Mouse (Mus musculus): ENCODE data around the gene Ppp1r14d. TPM values are rescaled to one million over a fixed set of nuclear protein-coding genes. Genes with fewer than 3 reads are reported as not detected.
A peak's percentile ranks its signal among the peaks of the same experiment; 100 is the strongest.

Ppp1r14d gene
- polyA plus RNA-seq (2012; ENCODE audit: insufficient read depth, low replicate concordance), result not detected in 2 replicates

DNA sequence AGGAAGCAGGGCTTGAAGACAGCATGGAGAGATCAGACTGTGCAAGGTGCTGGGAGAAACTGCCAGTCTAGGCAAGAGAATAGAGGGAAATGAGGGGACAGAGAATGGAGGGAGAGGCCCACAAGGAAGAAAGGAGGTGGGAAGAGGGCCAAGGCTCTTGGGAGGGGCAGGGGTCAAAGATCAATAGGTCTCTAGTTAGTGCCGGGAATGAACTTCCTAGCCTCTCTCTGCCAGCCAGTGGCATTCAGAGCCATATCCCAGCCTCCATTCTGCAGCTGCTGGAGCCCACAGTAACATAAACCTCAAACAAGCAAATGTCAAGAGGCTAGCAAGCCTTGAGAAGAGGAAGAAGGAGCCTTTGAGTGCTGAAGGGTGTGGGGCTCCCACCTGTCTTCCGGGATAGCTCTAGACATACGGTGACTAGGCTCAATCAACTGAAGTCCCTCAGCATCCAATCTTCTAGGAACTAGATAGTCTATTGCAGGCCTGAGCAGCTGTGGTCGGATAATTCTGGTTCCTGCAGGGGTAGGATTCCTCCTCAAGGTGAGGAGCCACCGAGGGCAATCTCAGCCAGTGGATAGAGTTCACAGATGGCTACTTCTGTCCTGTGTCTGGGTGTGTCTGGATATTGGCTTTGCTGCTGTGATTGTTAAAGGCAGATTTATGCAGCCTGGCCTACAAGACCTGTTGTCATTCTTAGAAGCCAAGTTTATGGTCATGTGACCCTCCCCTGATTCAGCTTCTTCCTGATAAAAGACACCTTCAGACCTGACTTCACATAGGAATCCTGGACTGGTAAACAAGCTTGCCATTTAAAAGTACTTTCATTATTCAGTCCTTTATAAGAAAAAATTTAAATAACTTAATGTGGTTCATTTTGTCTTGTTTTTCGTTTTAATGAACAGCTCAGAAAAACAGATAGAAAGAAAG is at the start of gene Ppp1r14d:
Gene Ppp1r14d (minus strand): TSS at position 132 of the 930 bp plus-strand sequence.
- no peak for TF ChIP-seq FLI1 (IDR thresholded peaks at IDR 0.05; ENCODE audit: low read length)
- TF ChIP-seq GATA1 (IDR thresholded peaks at IDR 0.05; ENCODE audit: borderline replicate concordance, low read length), result no peak
- no peaks in the 10 kb centered on the region for H3K4me1 ChIP-seq
- no peak within 1 kb of the TSS for H3K4me3 ChIP-seq (replicated peaks)
- no peaks in the 10 kb centered on the region for H3K36me3 ChIP-seq (replicated peaks; ENCODE audit: low read length)
- peaks cover 59% of the 10 kb centered on the region for H3K27me3 ChIP-seq (replicated peaks)
- H3K9me3 ChIP-seq, result peaks cover 7% of the 10 kb centered on the region; the same call in 1 of the 2 replicates

DNA sequence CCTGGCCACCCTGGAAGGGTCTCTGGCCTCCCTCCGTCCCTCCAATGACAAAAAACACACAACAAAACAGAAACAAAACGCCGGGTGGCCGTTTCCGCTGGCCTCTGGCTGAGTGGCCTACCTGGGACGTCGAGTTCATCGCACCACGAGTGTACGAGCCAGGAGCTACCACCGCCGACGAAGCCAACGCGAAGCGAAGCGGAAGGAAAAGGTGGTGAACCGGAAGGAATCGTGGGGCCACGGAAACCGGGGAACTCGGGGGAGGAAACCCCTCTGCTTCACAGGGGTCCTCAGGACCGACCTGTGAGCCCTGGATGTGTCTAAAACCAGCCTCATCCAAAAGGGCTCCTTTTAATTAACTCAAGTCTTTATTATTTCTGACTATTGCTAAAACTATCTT is 48.1 kb upstream of the Ppp1r14d start:
- Histone ChIP-seq H3K4me1 (peaks cover 16% of the 10 kb centered on the region; the same call in 1 of the 2 replicates), H3K9me3 (no peaks in the 10 kb centered on the region), H3K27me3 (replicated peaks) (peaks cover 4% of the 10 kb centered on the region), H3K4me3 (replicated peaks) (no peak overlapping the region), H3K36me3 (replicated peaks; ENCODE audit: low read length) (no peaks in the 10 kb centered on the region)
- TF ChIP-seq FLI1 (IDR thresholded peaks at IDR 0.05; ENCODE audit: low read length), result no peak
- TF ChIP-seq GATA1 (IDR thresholded peaks at IDR 0.05; ENCODE audit: borderline replicate concordance, low read length), result no peak

DNA sequence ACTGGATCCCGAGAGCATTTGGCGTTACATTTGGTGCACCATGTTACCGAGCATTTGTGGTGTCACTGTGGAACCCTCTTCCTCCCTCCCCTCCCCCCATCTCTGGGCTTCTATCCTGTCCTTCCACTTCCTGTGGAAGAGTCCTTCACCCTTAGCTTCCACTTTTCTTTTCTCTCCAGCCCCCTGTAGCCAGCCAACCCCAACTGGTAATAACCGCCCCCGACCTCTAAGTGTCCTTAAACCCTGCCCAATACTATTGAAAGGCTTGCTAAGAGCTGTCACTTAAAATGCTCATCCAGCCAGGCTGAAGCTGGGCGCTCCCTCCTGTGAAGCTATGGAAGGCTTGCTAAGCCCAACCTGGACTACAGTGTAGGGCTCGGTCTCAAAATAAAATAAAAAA is 47.2 kb upstream of the Ppp1r14d start:
- H3K4me1 ChIP-seq, result peaks cover 16% of the 10 kb centered on the region; the same call in 1 of the 2 replicates
- TF ChIP-seq GATA1 (IDR thresholded peaks at IDR 0.05; ENCODE audit: borderline replicate concordance, low read length), result no peak
- TF ChIP-seq FLI1 (IDR thresholded peaks at IDR 0.05; ENCODE audit: low read length), result no peak
- H3K9me3 ChIP-seq, result no peaks in the 10 kb centered on the region
- H3K4me3 ChIP-seq (replicated peaks), result peak overlapping the region; percentile 53
- no peaks in the 10 kb centered on the region for H3K36me3 ChIP-seq (replicated peaks; ENCODE audit: low read length)
- H3K27me3 ChIP-seq (replicated peaks), result peaks cover 4% of the 10 kb centered on the region

GRCm38 (mm10) chr2:119274126-119274525 is 44.4 kb upstream of the Ppp1r14d start:
- Histone ChIP-seq H3K36me3 (replicated peaks; ENCODE audit: low read length) (no peaks in the 10 kb centered on the region), H3K4me3 (replicated peaks) (no peak overlapping the region), H3K4me1 (peaks cover 31% of the 10 kb centered on the region), H3K27me3 (replicated peaks) (peaks cover 27% of the 10 kb centered on the region), H3K9me3 (no peaks in the 10 kb centered on the region)
- TF ChIP-seq GATA1 (IDR thresholded peaks at IDR 0.05; ENCODE audit: borderline replicate concordance, low read length) (no peak), FLI1 (IDR thresholded peaks at IDR 0.05; ENCODE audit: low read length) (no peak)

- Histone ChIP-seq H3K36me3 (replicated peaks; ENCODE audit: low read length) (no peaks in the 10 kb centered on the region), H3K27me3 (replicated peaks) (peaks cover 42% of the 10 kb centered on the region), H3K4me3 (replicated peaks) (peak within 1 kb of the TSS; percentile 94), H3K4me1 (peaks cover 31% of the 10 kb centered on the region), H3K9me3 (no peaks in the 10 kb centered on the region)
- TF ChIP-seq GATA1 (IDR thresholded peaks at IDR 0.05; ENCODE audit: borderline replicate concordance, low read length) (no peak), FLI1 (IDR thresholded peaks at IDR 0.05; ENCODE audit: low read length) (no peak)
Measured at GRCm38 (mm10) chr2:119270643-119271331, 41.1 kb upstream of the Ppp1r14d start, which contains the start of gene Rhov. TSS of gene Rhov (minus strand) at chr2:119271272.

DNA sequence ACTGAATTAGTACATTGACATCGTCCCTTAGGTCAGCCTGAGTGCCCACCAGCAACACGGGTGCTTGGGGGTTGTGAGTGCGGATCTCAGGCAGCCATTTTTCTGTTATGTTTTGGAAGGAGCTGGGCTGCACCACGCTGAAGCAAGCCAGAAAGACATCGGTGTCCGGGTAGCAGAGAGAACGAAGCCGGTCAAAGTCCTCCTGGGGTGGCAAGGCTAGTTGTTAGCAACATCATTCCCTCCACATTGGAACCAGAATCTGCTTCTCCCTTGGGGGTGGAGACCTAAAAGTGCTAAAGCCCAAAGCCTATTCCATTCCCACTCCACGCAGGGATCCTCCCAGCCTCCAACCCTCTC is 40.6 kb upstream of the Ppp1r14d start:
- no peaks in the 10 kb centered on the region for H3K9me3 ChIP-seq
- peak overlapping the region; percentile 94 for H3K4me3 ChIP-seq (replicated peaks)
- TF ChIP-seq GATA1 (IDR thresholded peaks at IDR 0.05; ENCODE audit: borderline replicate concordance, low read length) (no peak), FLI1 (IDR thresholded peaks at IDR 0.05; ENCODE audit: low read length) (no peak)
- H3K36me3 ChIP-seq (replicated peaks; ENCODE audit: low read length), result no peaks in the 10 kb centered on the region
- peaks cover 31% of the 10 kb centered on the region for H3K4me1 ChIP-seq
- peaks cover 42% of the 10 kb centered on the region for H3K27me3 ChIP-seq (replicated peaks)

- Histone ChIP-seq H3K9me3 (no peaks in the 10 kb centered on the region), H3K27me3 (replicated peaks) (peaks cover 28% of the 10 kb centered on the region), H3K36me3 (replicated peaks; ENCODE audit: low read length) (no peaks in the 10 kb centered on the region), H3K4me3 (replicated peaks) (no peak overlapping the region), H3K4me1 (peaks cover 40% of the 10 kb centered on the region)
- TF ChIP-seq FLI1 (IDR thresholded peaks at IDR 0.05; ENCODE audit: low read length) (no peak), GATA1 (IDR thresholded peaks at IDR 0.05; ENCODE audit: borderline replicate concordance, low read length) (no peak)
Measured at GRCm38 (mm10) chr2:119263813-119264212, 34.1 kb upstream of the Ppp1r14d start.

- no peak for TF ChIP-seq FLI1 (IDR thresholded peaks at IDR 0.05; ENCODE audit: low read length)
- no peak for TF ChIP-seq GATA1 (IDR thresholded peaks at IDR 0.05; ENCODE audit: borderline replicate concordance, low read length)
- H3K36me3 ChIP-seq (replicated peaks; ENCODE audit: low read length), result no peaks in the 10 kb centered on the region
- peaks cover 25% of the 10 kb centered on the region for H3K27me3 ChIP-seq (replicated peaks)
- no peaks in the 10 kb centered on the region for H3K9me3 ChIP-seq
- peak overlapping the region; percentile 84 for H3K4me3 ChIP-seq (replicated peaks)
- peaks cover 40% of the 10 kb centered on the region for H3K4me1 ChIP-seq
Measured at GRCm38 (mm10) chr2:119262978-119263377, 33.3 kb upstream of the Ppp1r14d start.

DNA sequence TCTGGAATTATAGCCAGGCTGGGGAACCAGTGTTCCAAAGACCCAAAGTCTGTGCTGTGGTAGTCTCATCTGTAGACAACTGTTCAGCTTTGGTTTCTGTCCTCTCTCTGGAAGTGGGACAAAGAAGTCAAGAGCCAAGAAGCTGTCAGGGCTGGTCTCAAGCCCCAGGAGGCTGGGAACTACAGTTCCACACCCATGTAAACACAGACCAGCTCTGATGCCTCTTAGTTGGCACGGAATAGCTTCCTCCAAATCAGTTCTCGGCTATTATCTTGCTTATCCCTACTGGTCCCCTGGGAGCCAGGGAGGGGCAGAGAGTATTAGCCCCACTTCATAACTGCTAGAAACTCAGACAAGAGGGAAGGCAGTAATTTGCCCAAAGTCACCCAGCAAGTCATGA is 31.6 kb upstream of the Ppp1r14d start:
- H3K4me3 ChIP-seq (replicated peaks), result no peak overlapping the region
- H3K4me1 ChIP-seq, result peaks cover 32% of the 10 kb centered on the region
- peaks cover 25% of the 10 kb centered on the region for H3K27me3 ChIP-seq (replicated peaks)
- H3K36me3 ChIP-seq (replicated peaks; ENCODE audit: low read length), result no peaks in the 10 kb centered on the region
- H3K9me3 ChIP-seq, result no peaks in the 10 kb centered on the region
- TF ChIP-seq FLI1 (IDR thresholded peaks at IDR 0.05; ENCODE audit: low read length) (no peak), GATA1 (IDR thresholded peaks at IDR 0.05; ENCODE audit: borderline replicate concordance, low read length) (no peak)

Data from megakaryocyte, embryonic 14.5 days (primary cell).